Mouse (Mus musculus) mouse trophoblast stem cell (cell line): ENCODE measurements around the gene Hhipl2.
"Not testable (repeated sequence)": the region's sequence is repeated elsewhere in the genome, so short reads cannot be mapped to it uniquely, and the experiment has no call there.

ENCODE experiments used
- in situ Hi-C, 2 experiments: fragments of 300-500 bp; cut with MseI, MboI; formaldehyde crosslinking; loops; 2 replicates in 1 of 2; 3 replicates in 1 of 2; pipeline ENCODE4 v1.15.1; 2025

The Hhipl2 gene

DNA sequence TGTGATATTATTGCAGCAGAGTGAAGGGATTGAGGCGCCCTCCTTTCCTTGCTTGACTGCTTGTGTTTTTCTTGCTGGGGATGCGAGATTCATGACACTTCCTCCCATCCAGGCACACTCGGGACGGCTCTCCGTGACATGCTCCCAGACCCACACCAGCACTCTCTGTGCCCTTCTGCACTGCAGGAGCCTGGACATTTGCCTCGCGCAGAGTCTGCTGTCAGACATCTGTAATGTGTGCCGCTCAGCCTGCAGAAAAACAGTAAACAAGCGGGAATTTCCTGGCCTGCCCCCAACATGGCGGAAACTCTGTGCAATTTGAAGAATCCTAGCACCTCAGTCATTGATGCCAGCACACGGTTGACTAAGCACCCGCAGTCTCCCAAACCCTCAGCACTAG, at the start of gene Hhipl2:
Hhipl2 (plus strand) TSS at position 343 of the 400 bp plus-strand sequence.
- in situ Hi-C loops, result no loop called here

DNA sequence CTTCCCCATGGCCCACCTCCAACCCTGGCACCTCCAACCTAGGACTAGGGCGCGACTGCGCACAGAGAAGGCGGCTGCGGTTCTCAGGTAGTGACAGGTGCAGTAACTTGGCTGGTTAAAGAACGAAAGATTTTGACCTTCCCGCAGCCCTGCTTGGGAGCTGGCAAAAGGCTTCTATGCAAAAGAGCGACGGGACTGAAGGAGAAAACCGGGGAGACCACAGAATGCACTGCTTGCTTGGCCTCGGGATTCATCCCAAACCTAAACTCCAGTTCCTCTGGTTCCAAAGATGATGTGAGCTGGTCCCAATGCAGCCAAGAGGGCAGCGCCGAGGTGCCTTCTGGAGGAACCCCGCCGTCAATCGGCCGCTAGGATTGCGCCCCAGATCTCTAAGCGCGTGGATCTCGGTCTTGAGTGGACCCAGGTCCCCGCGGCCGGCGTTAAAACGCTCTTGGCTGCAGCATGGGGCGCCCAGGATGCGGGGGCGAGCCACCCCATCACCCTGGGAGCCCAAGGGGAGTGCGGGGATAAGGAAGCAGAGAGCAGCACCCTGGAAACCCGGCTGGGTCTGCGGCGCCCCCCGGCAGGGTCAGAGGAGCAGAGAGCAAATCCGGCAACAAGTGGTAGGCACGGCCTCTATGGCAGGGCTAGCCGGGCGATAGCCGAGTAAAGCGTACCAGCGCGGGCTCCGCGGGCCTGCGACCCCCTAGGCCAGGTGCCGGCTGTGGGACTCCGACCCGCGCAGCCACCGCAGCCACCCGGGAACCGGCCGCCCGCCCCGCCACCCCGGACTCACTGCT, 49.2 kb upstream of the Hhipl2 start:
- in situ Hi-C loops, result no loop called here

DNA sequence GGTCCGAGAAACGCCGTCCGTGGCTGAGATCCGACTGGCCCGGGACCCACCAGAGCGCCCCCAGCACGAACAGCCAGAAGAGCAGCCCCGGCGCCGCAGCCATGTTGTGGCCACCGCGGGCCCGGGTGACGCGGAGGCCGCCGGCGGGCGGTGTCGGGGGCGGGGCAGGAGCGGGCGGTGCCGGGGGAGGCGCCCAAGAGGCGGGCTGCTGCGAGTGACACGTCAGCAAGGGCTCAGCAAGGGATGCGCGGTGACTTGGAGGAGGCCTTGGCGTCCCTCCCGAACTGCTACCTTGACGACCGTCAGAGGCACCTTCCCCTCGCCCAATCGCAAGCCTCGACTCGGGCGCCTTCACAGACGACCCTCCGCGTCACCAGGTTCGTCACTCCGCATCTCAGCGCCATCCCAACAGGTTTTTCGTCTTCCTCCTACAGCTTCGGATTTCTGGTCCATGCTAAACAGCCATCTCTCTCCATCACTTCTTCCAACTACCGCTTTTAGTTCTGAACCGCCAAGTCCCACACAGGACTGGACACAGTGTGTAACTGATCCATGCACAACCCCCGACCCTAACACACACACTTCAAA, 48.5 kb upstream of the Hhipl2 start, which contains the start of gene Mia3:
Mia3 (minus strand) TSS at position 127 of the 588 bp plus-strand sequence.
- in situ Hi-C loops, result no loop called here

GRCm38 (mm10) chr1:183374728-183375127, 43.3 kb upstream of the Hhipl2 start:
- in situ Hi-C loops, result no loop called here

DNA sequence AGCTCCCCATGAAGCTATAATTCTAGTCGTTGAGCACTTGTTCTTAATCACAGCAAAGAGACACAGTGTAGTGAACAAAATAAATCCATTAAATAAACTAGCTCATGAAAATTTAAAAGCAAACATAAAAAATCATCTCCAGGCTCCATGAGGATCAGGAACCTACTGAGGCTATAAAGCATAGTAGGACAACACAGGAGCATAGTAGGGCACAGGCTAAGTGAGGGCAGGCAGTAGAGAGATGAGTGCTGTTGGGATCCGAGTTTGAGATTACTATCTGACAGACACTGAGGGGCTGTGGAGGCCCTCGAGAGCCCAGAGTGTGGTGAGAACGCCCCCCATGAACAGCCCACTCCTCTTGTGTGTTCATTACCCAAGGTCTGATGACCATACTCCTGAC, 41.0 kb upstream of the Hhipl2 start:
- in situ Hi-C loops, result no loop called here

DNA sequence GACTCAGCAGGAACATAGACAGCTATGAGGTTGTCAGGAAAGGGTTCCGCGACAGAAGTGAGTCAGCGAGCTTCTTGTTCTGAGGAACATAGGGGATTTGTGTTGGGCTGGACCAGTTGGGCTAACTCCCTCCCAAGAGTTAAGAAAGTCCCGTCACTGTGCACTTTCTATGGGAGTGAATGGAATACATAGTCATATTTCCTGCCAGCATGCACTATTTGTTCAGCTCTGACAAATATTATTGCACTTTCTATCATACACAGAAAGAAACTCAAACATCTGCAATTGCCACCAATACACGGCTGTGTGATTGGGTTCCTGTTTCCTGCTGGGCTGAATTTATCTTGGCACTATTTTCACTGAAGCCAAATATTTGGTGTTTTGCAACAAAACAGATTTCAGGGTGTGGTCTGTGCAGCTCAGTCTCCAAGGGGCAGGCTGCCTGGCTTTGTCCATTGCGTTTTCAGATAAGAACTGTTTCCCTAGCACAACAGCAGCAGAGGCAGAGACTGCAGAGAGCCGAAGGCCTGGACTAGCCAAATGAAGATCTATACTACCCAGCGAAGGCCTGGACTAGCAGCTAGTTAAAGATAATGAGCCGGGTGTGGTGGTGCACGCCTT, 39.6 kb upstream of the Hhipl2 start:
- in situ Hi-C loops, result no loop called here

DNA sequence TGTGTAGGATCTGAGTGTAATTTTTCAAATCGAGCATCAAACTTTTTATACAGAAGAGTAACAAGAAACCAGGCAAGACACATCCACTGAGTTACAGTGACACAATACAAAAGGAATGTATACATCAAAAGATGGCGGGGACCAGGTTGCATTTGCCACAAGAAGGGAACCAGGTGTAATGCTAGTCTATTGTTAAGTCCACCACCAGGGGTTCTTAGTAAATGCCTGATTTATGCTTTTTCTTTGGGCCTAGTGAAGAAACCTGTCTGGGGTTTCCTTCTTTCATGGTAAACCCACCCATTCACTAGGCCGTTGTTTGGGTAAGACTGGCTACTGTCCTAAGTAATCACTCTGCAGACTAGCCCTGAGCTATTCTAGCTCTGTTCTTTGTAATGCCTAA, 38.6 kb upstream of the Hhipl2 start:
- in situ Hi-C loops, result not testable (repeated sequence)

DNA sequence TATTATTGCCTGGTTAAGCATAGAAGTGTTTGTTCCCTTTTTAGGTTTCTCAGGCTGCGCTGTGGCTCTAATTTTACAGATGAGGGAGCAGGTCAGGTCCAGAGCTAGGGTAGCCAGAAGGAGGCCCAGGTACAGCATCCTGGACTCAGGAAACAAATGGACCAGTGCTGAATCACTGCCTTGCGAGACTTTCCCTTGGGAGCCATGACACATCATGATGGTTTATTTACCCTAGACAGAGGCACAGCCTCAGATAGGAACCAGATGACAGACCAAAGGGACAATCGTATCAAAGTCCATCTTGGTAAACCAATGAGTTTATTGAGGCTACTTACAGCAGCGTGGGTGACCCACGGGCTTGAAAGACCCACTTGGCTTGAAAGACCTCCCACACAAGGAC, 36.2 kb upstream of the Hhipl2 start:
- in situ Hi-C loops, result no loop called here

DNA sequence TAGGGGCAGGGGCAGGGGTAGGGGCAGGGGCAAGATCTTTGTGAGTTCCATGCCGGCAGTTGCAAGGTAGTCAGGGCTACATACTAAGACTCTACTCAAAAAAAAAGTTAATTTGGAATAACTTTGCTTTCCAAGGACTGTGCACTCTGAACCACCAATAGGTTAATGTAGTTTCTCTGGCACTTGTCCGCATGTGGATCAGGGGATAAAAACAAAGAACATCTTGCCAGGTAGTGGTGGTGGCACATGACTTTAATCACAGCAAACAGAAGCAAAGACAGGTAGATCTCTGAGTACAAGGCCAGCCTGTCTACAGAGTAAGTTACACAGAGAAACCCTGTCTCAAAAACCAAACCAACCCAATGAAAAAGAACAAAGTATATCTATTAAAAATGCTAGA, 35.4 kb upstream of the Hhipl2 start:
- in situ Hi-C loops, result no loop called here

GRCm38 (mm10) chr1:183387421-183387820, 30.6 kb upstream of the Hhipl2 start:
- in situ Hi-C loops, result not testable (repeated sequence)

DNA sequence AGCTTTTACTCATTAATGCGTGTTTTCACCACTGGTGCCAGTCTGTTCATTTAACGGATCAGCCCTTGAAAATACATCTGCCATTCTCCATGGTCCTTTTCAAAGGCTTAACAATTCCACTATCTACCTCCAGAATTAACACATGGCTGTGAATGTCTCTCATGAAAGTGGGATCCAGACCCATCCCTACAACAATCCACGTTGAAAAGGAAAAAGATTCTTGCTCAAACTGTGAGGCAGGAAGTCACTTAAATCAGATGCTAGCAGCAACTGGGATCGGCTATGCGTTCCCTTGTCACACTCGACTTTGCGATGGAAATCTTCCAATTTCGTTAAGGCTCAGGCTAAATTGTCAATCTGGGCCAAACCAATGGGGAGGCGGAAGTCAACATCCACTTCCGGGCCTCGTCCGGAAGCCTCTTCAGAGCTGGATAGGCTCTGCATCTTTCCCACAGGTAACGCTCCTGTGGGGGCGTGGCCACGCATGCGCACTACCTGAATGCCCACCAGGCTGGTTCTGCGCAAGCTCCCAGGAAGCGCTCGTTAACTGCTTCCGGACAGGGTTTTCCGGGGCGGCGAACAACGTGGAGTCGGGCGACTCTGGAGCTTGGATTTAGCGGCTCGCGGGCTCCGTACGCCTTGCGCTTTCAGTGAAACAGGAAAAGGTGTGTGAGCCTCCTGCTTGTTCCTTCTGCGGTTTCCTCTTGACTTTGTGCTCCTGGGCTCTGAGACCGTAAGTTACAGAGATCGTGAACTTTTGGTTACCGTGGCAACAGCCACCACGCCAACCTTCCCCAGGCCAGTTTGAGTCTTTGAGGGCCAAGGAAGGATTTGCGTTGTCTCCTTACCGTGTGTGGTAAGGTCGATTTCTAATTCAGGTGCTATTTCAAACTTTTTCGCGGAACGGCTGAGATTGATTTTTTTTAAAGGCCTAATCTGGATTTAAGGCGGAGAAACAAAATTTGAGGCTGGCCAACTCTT, 29.3 kb upstream of the Hhipl2 start, which contains the start of gene Taf1a:
Taf1a (plus strand) TSS at position 556 of the 981 bp plus-strand sequence.
- in situ Hi-C loops, result no loop called here

GRCm38 (mm10) chr1:183403396-183403795, 14.6 kb upstream of the Hhipl2 start:
- in situ Hi-C loops, result no loop called here

DNA sequence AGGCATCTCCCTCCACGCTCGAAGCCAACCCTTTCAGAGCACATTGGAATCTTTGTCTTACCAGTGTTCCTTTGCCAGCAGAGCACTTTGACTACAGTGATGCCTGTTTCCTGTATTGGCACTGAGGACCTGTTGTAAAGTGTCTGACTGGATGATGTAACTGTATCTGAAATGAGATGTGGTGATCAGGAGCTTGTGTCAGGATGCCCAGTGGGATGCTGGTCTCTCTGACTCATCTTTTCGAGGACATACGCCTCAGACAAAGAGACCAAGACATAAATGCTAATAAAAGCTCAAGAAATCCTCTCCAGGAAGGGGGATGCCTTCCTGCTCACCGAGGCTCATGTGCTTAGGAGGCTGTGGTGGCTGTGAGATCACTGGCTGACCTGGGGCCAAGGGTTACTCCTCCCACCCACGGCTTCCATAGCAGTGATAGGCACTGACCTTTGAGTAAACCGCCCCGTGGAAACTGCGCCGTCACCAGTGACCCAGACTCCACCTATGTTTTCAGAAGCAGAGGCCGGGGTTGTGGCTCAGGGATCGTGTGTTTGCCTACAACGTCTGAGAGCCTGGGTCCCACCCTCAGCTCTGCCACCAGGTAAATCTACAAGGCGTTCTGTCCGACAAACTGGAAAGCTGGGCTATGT, 3.8 kb upstream of the Hhipl2 start:
- in situ Hi-C loops, result no loop called here

GRCm38 (mm10) chr1:183419741-183420140, 1.7 kb downstream of the Hhipl2 start:
- in situ Hi-C loops, result no loop called here

GRCm38 (mm10) chr1:183420296-183420695, 2.3 kb downstream of the Hhipl2 start:
- in situ Hi-C loops, result no loop called here

GRCm38 (mm10) chr1:183424100-183424499, 6.1 kb downstream of the Hhipl2 start:
- in situ Hi-C loops, result no loop called here

- in situ Hi-C loops, result no loop called here
Measured at GRCm38 (mm10) chr1:183434918-183435317, 16.9 kb downstream of the Hhipl2 start.

GRCm38 (mm10) chr1:183439036-183439435, 21.0 kb downstream of the Hhipl2 start:
- in situ Hi-C loops, result no loop called here

GRCm38 (mm10) chr1:183442015-183442774, 24.2 kb downstream of the Hhipl2 start:
- in situ Hi-C loops, result no loop called here

GRCm38 (mm10) chr1:183453066-183453465, 35.1 kb downstream of the Hhipl2 start:
- in situ Hi-C loops, result no loop called here
